Mouse (Mus musculus) midbrain, embryonic 11.5 days (tissue): ENCODE measurements around the gene Ptges. TPM values are rescaled to one million over a fixed set of nuclear protein-coding genes. Genes with fewer than 3 reads are reported as not detected.
"Not testable (repeated sequence)": the region's sequence is repeated elsewhere in the genome, so short reads cannot be mapped to it uniquely, and the experiment has no call there.

Experiments used
- ATAC-seq: fragments of 200-750 bp; cut with Nextera tagmentation; 2 replicates; pipeline ENCODE4 v1.8.0; 2017; ENCODE audit warnings: moderate TSS enrichment, moderate library complexity; ENCODE audit not compliant: low FRiP score
- DNase-seq: peaks from one replicate; pipeline ENCODE4 v3.0.0; 2015; ENCODE audit warnings: low spot score; ENCODE audit errors: missing footprints
- H3K27ac ChIP-seq: fragments of 300-500 bp; sonication (generic); 2 replicates; pipeline ENCODE4 v1.5.1; 2014; ENCODE audit warnings: low read depth, low read length
- H3K27me3 ChIP-seq: fragments of 300-500 bp; sonication (generic); 2 replicates; pipeline ENCODE4 v1.6.1; 2014; ENCODE audit warnings: mild to moderate bottlenecking, low read length, moderate library complexity, mixed read lengths; ENCODE audit not compliant: control insufficient read depth, insufficient read depth
- H3K36me3 ChIP-seq: fragments of 300-500 bp; sonication (generic); 2 replicates; pipeline ENCODE4 v1.6.1; 2014; ENCODE audit warnings: mild to moderate bottlenecking, low read length, moderate library complexity, mixed read lengths; ENCODE audit not compliant: control insufficient read depth, insufficient read depth
- H3K4me1 ChIP-seq: fragments of 300-500 bp; sonication (generic); 2 replicates; pipeline ENCODE4 v1.6.1; 2014; ENCODE audit warnings: low read length; ENCODE audit not compliant: control insufficient read depth, insufficient read depth
- H3K4me2 ChIP-seq: fragments of 300-500 bp; sonication (generic); 2 replicates; pipeline ENCODE4 v1.6.1; 2014; ENCODE audit warnings: mild to moderate bottlenecking, moderate library complexity
- H3K4me3 ChIP-seq: fragments of 300-500 bp; sonication (generic); 2 replicates; pipeline ENCODE4 v1.5.1; 2014; ENCODE audit warnings: low read depth, low read length
- H3K9ac ChIP-seq: fragments of 300-500 bp; sonication (generic); 2 replicates; pipeline ENCODE4 v1.6.1; 2014; ENCODE audit warnings: low read length
- H3K9me3 ChIP-seq: fragments of 300-500 bp; sonication (generic); 2 replicates; pipeline ENCODE4 v1.6.1; 2016; ENCODE audit warnings: low read length; ENCODE audit not compliant: control insufficient read depth
- WGBS: fragments of 180-500 bp; shearing (Covaris S2); extraction: QIAGEN DNeasy Blood & Tissue Kit; methylation state at CpG from one replicate; pipeline ENCODE4 v1.1.7; 2014; 5-methylcytosine and 5-hydroxymethylcytosine counted together
- polyA plus RNA-seq: library from polyadenylated mRNA; unstranded; fragments of >200 nt; fragmentation: Nextera tagmentation; extraction: Ambion mirVana; gene quantifications from 2 replicates; pipeline ENCODE4 v1.2.1, GENCODE M21; 2014

Gene Ptges
- polyA plus RNA-seq, 1 experiment from 2014 or later: 4.7 TPM

GRCm38 (mm10) chr2:30954797-30955196 is 25.1 kb upstream of the Ptges start:
- no peak overlapping the region for H3K9ac ChIP-seq
- H3K4me2 ChIP-seq: no peak overlapping the region
- no peak overlapping the region for H3K4me3 ChIP-seq
- H3K27me3 ChIP-seq: no peaks in the 10 kb centered on the region
- H3K27ac ChIP-seq: no peak overlapping the region
- H3K4me1 ChIP-seq: peaks cover 16% of the 10 kb centered on the region
- DNase-seq (no peak), ATAC-seq (no peak)
- no peaks in the 10 kb centered on the region for H3K9me3 ChIP-seq
- 80% methylated on average over 6 of the region's 6 CpGs for WGBS
- H3K36me3 ChIP-seq: peaks cover 24% of the 10 kb centered on the region; the same call in 1 of the 2 replicates

GRCm38 (mm10) chr2:30952824-30953490 is 23.3 kb upstream of the Ptges start, which contains the start of gene Tor1b:
Tor1b (plus strand) TSS chr2:30952959.
- Histone ChIP-seq H3K36me3 (peaks cover 13% of the 10 kb centered on the region; the same call in 1 of the 2 replicates), H3K4me3 (peak within 1 kb of the TSS; percentile 96), H3K4me2 (peak within 1 kb of the TSS; percentile 88), H3K27me3 (no peaks in the 10 kb centered on the region), H3K9me3 (no peaks in the 10 kb centered on the region), H3K27ac (peak within 1 kb of the TSS; percentile 64; the same call in 1 of the 2 replicates), H3K4me1 (peaks cover 16% of the 10 kb centered on the region), H3K9ac (peak within 1 kb of the TSS; percentile 87)
- peak; percentile 98 for DNase-seq
- WGBS: 0% methylated on average over 60 of the region's 60 CpGs
- ATAC-seq: peak; percentile 88

GRCm38 (mm10) chr2:30952457-30952823 is 22.8 kb upstream of the Ptges start:
- Histone ChIP-seq H3K27me3 (no peaks in the 10 kb centered on the region), H3K4me1 (peaks cover 16% of the 10 kb centered on the region), H3K27ac (peak overlapping the region; percentile 31; the same call in 1 of the 2 replicates), H3K4me3 (peak overlapping the region; percentile 96), H3K36me3 (peaks cover 10% of the 10 kb centered on the region; the same call in 1 of the 2 replicates), H3K9ac (peak overlapping the region; percentile 46; the same call in 1 of the 2 replicates), H3K9me3 (no peaks in the 10 kb centered on the region), H3K4me2 (peak overlapping the region; percentile 88)
- DNase-seq (no peak), ATAC-seq (peak; percentile 48; the same call in 1 of the 2 replicates)
- WGBS: 43% methylated on average over 4 of the region's 5 CpGs

GRCm38 (mm10) chr2:30942603-30943011 is 12.9 kb upstream of the Ptges start:
- Histone ChIP-seq H3K27ac (no peak overlapping the region), H3K36me3 (no peaks in the 10 kb centered on the region), H3K4me1 (peaks cover 2% of the 10 kb centered on the region; the same call in 1 of the 2 replicates), H3K4me3 (0 out of 2 replicates have a peak overlapping the region, but pooled peaks have one; percentile 11), H3K9ac (peak overlapping the region; percentile 36; the same call in 1 of the 2 replicates), H3K9me3 (no peaks in the 10 kb centered on the region), H3K4me2 (peak overlapping the region; percentile 25; the same call in 1 of the 2 replicates), H3K27me3 (no peaks in the 10 kb centered on the region)
- peak; percentile 89 for DNase-seq
- ATAC-seq: no peak
- 30% methylated on average over 16 of the region's 16 CpGs for WGBS

GRCm38 (mm10) chr2:30942116-30942515 is 12.5 kb upstream of the Ptges start:
- not testable (repeated sequence) for H3K9me3 ChIP-seq, ATAC-seq, H3K27ac ChIP-seq, H3K9ac ChIP-seq, H3K4me2 ChIP-seq, H3K4me1 ChIP-seq, H3K27me3 ChIP-seq, H3K4me3 ChIP-seq, H3K36me3 ChIP-seq, DNase-seq
- WGBS: 53% methylated on average over 7 of the region's 7 CpGs

GRCm38 (mm10) chr2:30941586-30941985 is 11.9 kb upstream of the Ptges start:
- Histone ChIP-seq H3K36me3 (no peaks in the 10 kb centered on the region), H3K9me3 (no peaks in the 10 kb centered on the region), H3K4me2 (no peak overlapping the region), H3K9ac (no peak overlapping the region), H3K27ac (no peak overlapping the region), H3K27me3 (no peaks in the 10 kb centered on the region), H3K4me1 (peaks cover 2% of the 10 kb centered on the region; the same call in 1 of the 2 replicates), H3K4me3 (no peak overlapping the region)
- WGBS: 87% methylated on average over 5 of the region's 5 CpGs
- ATAC-seq: no peak
- DNase-seq: peak; percentile 4

GRCm38 (mm10) chr2:30938574-30938991 is 8.9 kb upstream of the Ptges start:
- no peak overlapping the region for H3K4me2 ChIP-seq
- no peak overlapping the region for H3K9ac ChIP-seq
- no peak overlapping the region for H3K27ac ChIP-seq
- WGBS: 52% methylated on average over 4 of the region's 4 CpGs
- peaks cover 2% of the 10 kb centered on the region; the same call in 1 of the 2 replicates for H3K4me1 ChIP-seq
- no peak overlapping the region for H3K4me3 ChIP-seq
- no peak for ATAC-seq
- H3K27me3 ChIP-seq: no peaks in the 10 kb centered on the region; the same call in 1 of the 2 replicates
- H3K9me3 ChIP-seq: no peaks in the 10 kb centered on the region
- no peaks in the 10 kb centered on the region for H3K36me3 ChIP-seq
- peak; percentile 74 for DNase-seq

- Histone ChIP-seq H3K4me1 (peaks cover 2% of the 10 kb centered on the region; the same call in 1 of the 2 replicates), H3K4me2 (no peak overlapping the region), H3K27me3 (no peaks in the 10 kb centered on the region; the same call in 1 of the 2 replicates), H3K36me3 (no peaks in the 10 kb centered on the region), H3K27ac (no peak overlapping the region), H3K4me3 (no peak overlapping the region), H3K9ac (no peak overlapping the region), H3K9me3 (no peaks in the 10 kb centered on the region)
- WGBS: 91% methylated on average over 8 of the region's 8 CpGs
- DNase-seq: peak; percentile 45
- ATAC-seq: no peak
Observed at GRCm38 (mm10) chr2:30937731-30938130, 8.1 kb upstream of the Ptges start.

- Histone ChIP-seq H3K27ac (no peak overlapping the region), H3K4me2 (no peak overlapping the region), H3K9ac (no peak overlapping the region), H3K36me3 (no peaks in the 10 kb centered on the region), H3K9me3 (no peaks in the 10 kb centered on the region), H3K4me1 (no peaks in the 10 kb centered on the region), H3K4me3 (no peak overlapping the region), H3K27me3 (no peaks in the 10 kb centered on the region; the same call in 1 of the 2 replicates)
- 82% methylated on average over 3 of the region's 3 CpGs for WGBS
- ATAC-seq: no peak
- DNase-seq: no peak
Observed at GRCm38 (mm10) chr2:30936808-30937207, 7.1 kb upstream of the Ptges start.
